Mouse (Mus musculus) forebrain, embryonic 10.5 days (tissue): Measurements from ENCODE around the gene Eef2. TPM values are rescaled to one million over a fixed set of nuclear protein-coding genes. Genes with fewer than 3 reads are reported as not detected.

ENCODE experiments used
- DNase-seq: peaks from one replicate; pipeline ENCODE4 v3.0.0-alpha.2; 2017; ENCODE audit warnings: low spot score; ENCODE audit errors: extremely low spot score
- H3K27ac ChIP-seq: fragments of 300-500 bp; sonication (generic); 2 replicates; pipeline ENCODE4 v1.5.1; 2016; ENCODE audit warnings: mild to moderate bottlenecking
- H3K27me3 ChIP-seq: fragments of 300-500 bp; sonication (generic); 2 replicates; pipeline ENCODE4 v1.6.1; 2016; ENCODE audit warnings: mild to moderate bottlenecking; ENCODE audit not compliant: poor library complexity, severe bottlenecking
- H3K36me3 ChIP-seq: fragments of 300-500 bp; sonication (generic); replicated peaks from 2 replicates; pipeline ENCODE4 v1.6.1; 2016; ENCODE audit warnings: mild to moderate bottlenecking, moderate library complexity
- H3K4me1 ChIP-seq: fragments of 300-500 bp; sonication (generic); 2 replicates; pipeline ENCODE4 v1.6.1; 2016
- H3K4me3 ChIP-seq: fragments of 300-500 bp; sonication (generic); 2 replicates; pipeline ENCODE4 v1.5.1; 2016; ENCODE audit warnings: mild to moderate bottlenecking, moderate library complexity
- H3K9me3 ChIP-seq: fragments of 300-500 bp; sonication (generic); 2 replicates; pipeline ENCODE4 v1.6.1; 2016; ENCODE audit warnings: mild to moderate bottlenecking, moderate library complexity
- WGBS: fragments of 180-500 bp; shearing (Covaris S2); methylation state at CpG from one replicate; pipeline ENCODE4 v1.1.7; 2016; 5-methylcytosine and 5-hydroxymethylcytosine counted together
- polyA plus RNA-seq: library from polyadenylated mRNA; unstranded; fragments of >200 nt; fragmentation: Nextera tagmentation; extraction: Ambion mirVana; gene quantifications from 2 replicates; pipeline ENCODE4 v1.2.1, GENCODE M21; 2016

The Eef2 gene
- polyA plus RNA-seq, 1 experiment from 2014 or later = 599 TPM

- Histone ChIP-seq H3K36me3 (no peaks in the 10 kb centered on the region), H3K27me3 (peaks cover 50% of the 10 kb centered on the region), H3K9me3 (no peaks in the 10 kb centered on the region), H3K27ac (peak overlapping the region; percentile 78), H3K4me1 (peaks cover 40% of the 10 kb centered on the region), H3K4me3 (peak overlapping the region; percentile 57)
- no peak for DNase-seq
- WGBS = 15% methylated on average over 20 of the region's 20 CpGs
Observed at GRCm38 (mm10) chr10:81229735-81230437, 53.5 kb downstream of the Eef2 start.

DNA sequence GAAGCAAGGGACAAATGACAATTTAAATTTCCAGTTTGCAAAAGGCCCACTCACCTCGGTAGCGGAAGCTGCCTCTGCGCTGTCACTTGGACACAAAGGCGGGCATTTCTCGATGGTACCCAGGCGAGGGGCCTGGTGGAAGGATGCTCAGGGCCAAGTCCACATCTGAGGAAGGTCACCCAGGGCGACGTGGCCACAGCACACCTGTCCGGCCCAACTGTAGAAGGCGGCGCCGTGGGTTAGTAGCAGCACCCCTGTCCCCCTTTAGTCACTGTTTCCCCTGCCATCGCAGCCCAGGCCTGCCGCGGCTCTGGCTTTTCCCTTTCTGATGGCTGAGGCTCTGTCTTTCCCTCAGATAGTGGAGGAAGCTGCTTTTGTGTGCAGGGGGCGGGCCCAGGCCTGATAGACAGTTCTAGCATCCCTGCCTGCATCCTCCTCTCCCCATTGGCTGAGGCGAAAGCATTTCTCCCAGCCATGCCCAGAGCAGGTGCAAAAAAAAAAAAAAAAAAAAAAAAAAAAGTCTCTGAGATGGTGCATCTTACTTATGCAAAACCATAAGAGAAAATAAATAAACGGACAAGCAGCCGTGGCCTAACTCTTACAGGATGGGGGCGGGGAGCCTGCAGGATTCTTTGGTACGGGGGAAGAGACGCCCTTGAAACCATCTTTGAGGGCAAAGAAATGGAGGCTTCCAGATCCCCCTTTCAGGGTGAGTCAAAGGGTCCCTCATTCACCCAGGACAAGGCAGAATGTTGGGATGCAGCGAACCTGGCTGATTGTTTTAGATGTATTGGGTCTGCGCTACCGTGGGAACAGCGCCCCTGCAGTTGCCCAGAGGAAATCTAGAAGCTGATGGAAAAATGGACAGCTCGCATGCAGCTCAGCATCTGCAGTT lies 54.3 kb downstream of the Eef2 start, which contains the start of gene Atcay:
Gene Atcay (minus strand): TSS at position 396 of the 895 bp plus-strand sequence.
- Histone ChIP-seq H3K4me1 (peaks cover 40% of the 10 kb centered on the region), H3K27me3 (peaks cover 50% of the 10 kb centered on the region), H3K36me3 (no peaks in the 10 kb centered on the region), H3K27ac (peak within 1 kb of the TSS; percentile 78), H3K9me3 (no peaks in the 10 kb centered on the region), H3K4me3 (peak within 1 kb of the TSS; percentile 57)
- peak; percentile 50 for DNase-seq
- WGBS = 3% methylated on average over 27 of the region's 27 CpGs

GRCm38 (mm10) chr10:81231436-81231835 lies 55.0 kb downstream of the Eef2 start:
- peak overlapping the region; percentile 48; the same call in 1 of the 2 replicates for H3K27ac ChIP-seq
- H3K4me1 ChIP-seq = peaks cover 40% of the 10 kb centered on the region
- H3K4me3 ChIP-seq = peak overlapping the region; percentile 57
- H3K9me3 ChIP-seq = no peaks in the 10 kb centered on the region
- WGBS = 53% methylated on average over 7 of the region's 7 CpGs
- H3K27me3 ChIP-seq = peaks cover 55% of the 10 kb centered on the region
- H3K36me3 ChIP-seq = no peaks in the 10 kb centered on the region
- no peak for DNase-seq

Other genes with a start within 250 kb of the Eef2 start
- gene Gadd45b, start 246.6 kb upstream of the Eef2 start, polyA plus RNA-seq = 5.9 and 6.3 TPM in 2 replicates
- 6.3 and 6.9 TPM in 2 replicates for gene Gng7, start 161.7 kb upstream of the Eef2 start, polyA plus RNA-seq
- 2.1 and 2.5 TPM in 2 replicates for gene Diras1, start 151.0 kb upstream of the Eef2 start, polyA plus RNA-seq
- gene Slc39a3, start 139.2 kb upstream of the Eef2 start, polyA plus RNA-seq = 15.7 and 15.8 TPM in 2 replicates
- gene Sgta, start 116.5 kb upstream of the Eef2 start, polyA plus RNA-seq = 285 and 286 TPM in 2 replicates
- gene Thop1, start 106.6 kb upstream of the Eef2 start, polyA plus RNA-seq = 106 and 114 TPM in 2 replicates
- 0.14 and 0.22 TPM in 2 replicates for gene Creb3l3, start 77.8 kb upstream of the Eef2 start, polyA plus RNA-seq
- 186 and 206 TPM in 2 replicates for gene Map2k2, start 70.7 kb upstream of the Eef2 start, polyA plus RNA-seq
- 6.8 and 7.5 TPM in 2 replicates for gene Zbtb7a, start 41.4 kb upstream of the Eef2 start, polyA plus RNA-seq
- gene Pias4, start 8.7 kb upstream of the Eef2 start, polyA plus RNA-seq = 56.2 and 58.7 TPM in 2 replicates
- gene Dapk3, start 6.4 kb downstream of the Eef2 start, polyA plus RNA-seq = 41.6 and 44.9 TPM in 2 replicates
- not detected in 2 replicates for gene 4930442H23Rik, start 7.2 kb downstream of the Eef2 start, polyA plus RNA-seq
- gene Nmrk2, start 25.4 kb downstream of the Eef2 start, polyA plus RNA-seq = not detected in 2 replicates
- gene Atcay, start 54.2 kb downstream of the Eef2 start, polyA plus RNA-seq = 5.3 and 6.7 TPM in 2 replicates
- gene Zfr2, start 56.5 kb downstream of the Eef2 start, polyA plus RNA-seq = 2.4 and 2.7 TPM in 2 replicates
- gene Matk, start 76.3 kb downstream of the Eef2 start, polyA plus RNA-seq = 3.7 and 5.0 TPM in 2 replicates
- gene Mrpl54, start 90.3 kb downstream of the Eef2 start, polyA plus RNA-seq = 217 TPM in 2 replicates
- 51.9 and 52.1 TPM in 2 replicates for gene Apba3, start 90.3 kb downstream of the Eef2 start, polyA plus RNA-seq
- 8.8 and 10.1 TPM in 2 replicates for gene Tjp3, start 115.0 kb downstream of the Eef2 start, polyA plus RNA-seq
- gene Pip5k1c, start 116.3 kb downstream of the Eef2 start, polyA plus RNA-seq = 60.6 and 62.1 TPM in 2 replicates
- gene Cactin, start 144.5 kb downstream of the Eef2 start, polyA plus RNA-seq = 56.0 and 56.7 TPM in 2 replicates
- 2.4 and 3.0 TPM in 2 replicates for gene Tbxa2r, start 152.1 kb downstream of the Eef2 start, polyA plus RNA-seq
- gene Gipc3, start 166.6 kb downstream of the Eef2 start, polyA plus RNA-seq = not detected in 2 replicates
- 101 and 108 TPM in 2 replicates for gene Hmg20b, start 173.8 kb downstream of the Eef2 start, polyA plus RNA-seq
- 6.7 and 7.5 TPM in 2 replicates for gene Mfsd12, start 180.9 kb downstream of the Eef2 start, polyA plus RNA-seq
- gene 4930404N11Rik, start 189.2 kb downstream of the Eef2 start, polyA plus RNA-seq = 0.35 and 0.52 TPM in 2 replicates
- 135 and 139 TPM in 2 replicates for gene Fzr1, start 201.9 kb downstream of the Eef2 start, polyA plus RNA-seq
- 96.8 and 97.9 TPM in 2 replicates for gene Dohh, start 207.8 kb downstream of the Eef2 start, polyA plus RNA-seq
- 2.6 and 3.1 TPM in 2 replicates for gene Gm48551, start 207.8 kb downstream of the Eef2 start, polyA plus RNA-seq
- gene Gm48552, start 212.4 kb downstream of the Eef2 start, polyA plus RNA-seq = 0.78 and 1.4 TPM in 2 replicates
- gene Smim24, start 216.4 kb downstream of the Eef2 start, polyA plus RNA-seq = 1.6 and 1.9 TPM in 2 replicates